Mouse (Mus musculus) c-Kit-positive CD71-positive TER-119-negative erythroid progenitor cells, embryonic 14.5 days (primary cell): ENCODE measurements around the gene Sptlc3.

Experiments used
- DNase-seq: peaks from one replicate; pipeline ENCODE4 v3.0.0-alpha.2; 2013; ENCODE audit warnings: low read depth

Sptlc3 gene

DNA sequence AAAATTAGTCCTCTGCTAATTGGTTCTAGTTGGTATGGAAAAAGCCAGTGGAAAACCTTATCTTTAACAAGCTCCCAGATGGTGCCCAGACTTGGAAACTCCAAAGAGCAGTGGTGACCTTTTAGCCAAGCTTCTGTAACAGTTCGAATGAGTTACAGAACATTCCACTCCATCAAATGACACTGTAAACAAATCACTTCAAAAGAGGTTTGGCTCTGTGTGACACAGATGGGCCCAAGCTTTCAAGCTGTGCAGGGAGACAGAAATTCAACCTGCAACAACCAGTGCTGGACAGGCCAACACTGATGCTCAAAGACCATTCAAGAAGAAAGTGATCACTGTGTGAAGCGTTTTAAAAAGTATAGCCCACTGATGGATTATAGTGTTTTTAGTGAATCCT lies 144.1 kb downstream of the Sptlc3 start:
- DNase-seq, result no peak

GRCm38 (mm10) chr2:139641757-139642385 lies 148.2 kb downstream of the Sptlc3 start:
- DNase-seq, result no peak

GRCm38 (mm10) chr2:139649518-139649917 lies 155.8 kb downstream of the Sptlc3 start:
- no peak for DNase-seq

DNA sequence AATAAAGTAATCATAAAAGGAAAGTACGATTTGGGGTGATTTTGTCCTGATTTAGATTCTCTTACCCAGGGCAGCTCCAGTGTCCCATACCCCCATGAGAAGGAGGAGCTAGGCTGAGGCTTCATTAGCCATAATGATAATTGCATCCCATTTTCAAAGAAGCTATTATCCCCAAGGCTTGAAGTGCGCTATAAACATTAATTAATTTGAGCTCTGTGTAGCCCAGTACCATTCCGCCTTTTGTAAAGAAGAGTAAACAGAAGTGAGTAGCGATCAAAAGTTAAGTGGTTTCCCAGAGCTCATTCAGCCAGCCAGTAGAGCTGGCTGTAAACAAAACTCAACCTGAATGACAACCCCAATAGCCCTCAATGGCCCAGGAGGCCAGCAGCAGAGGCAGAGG lies 163.0 kb downstream of the Sptlc3 start:
- DNase-seq, result no peak

GRCm38 (mm10) chr2:139671838-139672237 lies 178.1 kb downstream of the Sptlc3 start:
- DNase-seq, result no peak

DNA sequence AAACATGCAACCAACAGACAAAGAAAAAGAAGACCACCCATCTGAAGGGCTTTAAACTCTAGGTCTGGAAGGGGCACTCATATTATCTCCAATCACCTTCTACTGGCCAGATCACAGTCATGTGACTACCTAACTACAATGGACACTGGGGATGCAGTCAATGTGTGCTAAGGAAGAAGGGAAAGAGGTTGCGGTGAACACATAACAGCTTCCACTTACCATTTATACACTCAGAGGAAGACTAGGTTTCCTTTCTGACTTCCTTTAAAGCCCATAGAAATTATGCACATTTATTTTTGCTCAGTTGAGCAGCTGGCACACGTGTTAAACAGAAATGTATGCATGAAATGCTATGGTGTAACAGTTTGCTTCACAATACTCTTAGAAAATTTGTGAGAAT lies 178.7 kb downstream of the Sptlc3 start:
- DNase-seq, result no peak

- DNase-seq, result no peak
Measured at GRCm38 (mm10) chr2:139677065-139677762, 183.5 kb downstream of the Sptlc3 start.

DNA sequence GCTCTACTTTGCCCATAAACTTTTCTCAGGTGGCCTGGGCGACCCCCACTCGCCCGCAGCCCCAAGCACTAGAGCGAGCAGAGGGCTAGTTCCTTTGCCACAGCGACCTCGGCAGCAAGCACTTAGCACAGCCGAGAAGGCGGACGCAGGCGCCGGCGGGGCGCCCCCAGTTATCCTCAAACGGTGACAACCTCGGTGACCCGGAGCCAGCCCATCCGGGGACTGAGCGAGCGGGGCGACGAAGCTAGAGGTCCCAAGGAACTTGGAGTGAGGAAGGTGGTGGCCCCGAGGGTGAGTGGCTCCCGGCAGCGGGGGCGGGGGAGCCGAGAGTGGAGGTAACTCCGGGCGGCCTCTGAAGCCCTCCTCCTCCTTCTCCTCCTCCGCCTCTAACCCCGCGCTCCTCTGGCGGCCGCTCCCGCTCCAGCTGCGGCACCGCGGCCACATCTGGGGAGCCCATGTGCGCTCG lies 184.1 kb downstream of the Sptlc3 start, which contains the start of gene Ism1:
Ism1 (plus strand) TSS at position 370 of the 466 bp plus-strand sequence.
- DNase-seq, result no peak

GRCm38 (mm10) chr2:139678275-139679140 lies 184.8 kb downstream of the Sptlc3 start:
- DNase-seq, result no peak

GRCm38 (mm10) chr2:139682540-139682939 lies 188.8 kb downstream of the Sptlc3 start:
- DNase-seq, result no peak
